ENCODE assay signal across 8 mouse cellular contexts in genomic region chr14:20792243-20792921, GRCm38 (mm10). TPM values are rescaled to one million over a fixed set of nuclear protein-coding genes. Genes with fewer than 3 reads are reported as not detected.
A peak's percentile ranks its signal among the peaks of the same experiment; 100 is the strongest.
DNase-seq lines count a peak whose midpoint lies in the region; ATAC-seq and TF ChIP-seq lines count a peak whose summit lies in the region.

No protein-coding gene starts in this region.

- peaks cover 18% of the 10 kb centered on the region for H3K4me1 ChIP-seq in neural tube, embryonic 11.5 days (ENCODE audit: control insufficient read depth, insufficient read depth, low read length)
- H3K4me1 ChIP-seq in intestine, embryonic 16.5 days (ENCODE audit: control insufficient read depth, insufficient read depth, low read length) = peaks cover 27% of the 10 kb centered on the region
- H3K4me1 ChIP-seq in olfactory bulb, adult 2 months (ENCODE audit: control insufficient read depth, insufficient read depth, low read length) = peaks cover 46% of the 10 kb centered on the region

- 70% methylated on average over 8 of the region's 8 CpGs for WGBS in neural tube, embryonic 11.5 days
- 69% methylated on average over 8 of the region's 8 CpGs for whole genome bisulfite sequencing in intestine, embryonic 16.5 days
- 51% methylated on average over 8 of the region's 8 CpGs for WGBS in olfactory bulb, adult 2 months

- TF ChIP-seq POLR2A in olfactory bulb, adult 2 months (IDR thresholded peaks at IDR 0.05; ENCODE audit: insufficient read depth, low read depth, low read length) = no peak

- no peak for ATAC-seq in neural tube, embryonic 11.5 days (ENCODE audit: insufficient read depth, low FRiP score, low TSS enrichment)
- ATAC-seq in intestine, embryonic 16.5 days = no peak

- peak overlapping the region; percentile 92 for H3K4me3 ChIP-seq in neural tube, embryonic 11.5 days (ENCODE audit: low read depth, low read length)
- H3K4me3 ChIP-seq in intestine, embryonic 16.5 days (ENCODE audit: low read length) = peak overlapping the region; percentile 79
- peak overlapping the region; percentile 99 for H3K4me3 ChIP-seq in olfactory bulb, adult 2 months (ENCODE audit: insufficient read depth, low read depth, low read length)

- H3K36me3 ChIP-seq in neural tube, embryonic 11.5 days (ENCODE audit: control insufficient read depth, insufficient read depth, low read length) = peaks cover 15% of the 10 kb centered on the region
- peaks cover 13% of the 10 kb centered on the region; the same call in 1 of the 2 replicates for H3K36me3 ChIP-seq in intestine, embryonic 16.5 days (ENCODE audit: control insufficient read depth, insufficient read depth, low read length)

- no peak overlapping the region for H3K27ac ChIP-seq in neural tube, embryonic 11.5 days (ENCODE audit: low read depth, low read length)
- H3K27ac ChIP-seq in intestine, embryonic 16.5 days (ENCODE audit: low read length) = no peak overlapping the region
- H3K27ac ChIP-seq in olfactory bulb, adult 2 months (ENCODE audit: insufficient read depth, low read depth, low read length) = peak overlapping the region; percentile 58

- H3K27me3 ChIP-seq in neural tube, embryonic 11.5 days (ENCODE audit: control insufficient read depth, insufficient read depth, low read length) = no peaks in the 10 kb centered on the region
- no peaks in the 10 kb centered on the region for H3K27me3 ChIP-seq in intestine, embryonic 16.5 days (replicated peaks; ENCODE audit: control insufficient read depth, insufficient read depth, low read length)

- H3K4me2 ChIP-seq in neural tube, embryonic 11.5 days (ENCODE audit: low read depth) = peak overlapping the region; percentile 82
- H3K4me2 ChIP-seq in intestine, embryonic 16.5 days (ENCODE audit: low read depth, low read length) = peak overlapping the region; percentile 96

- H3K9ac ChIP-seq in neural tube, embryonic 11.5 days (ENCODE audit: low read length) = peak overlapping the region; percentile 81; the same call in 1 of the 2 replicates
- peak overlapping the region; percentile 84 for H3K9ac ChIP-seq in intestine, embryonic 16.5 days (ENCODE audit: low read depth, low read length)

- peak; percentile 7 for DNase-seq in embryo, embryonic 10 days (ENCODE audit: low spot score)
- no peak for DNase-seq in embryo, embryonic 10.5 days (ENCODE audit: low spot score)
- no peak for DNase-seq in neural tube, embryonic 11.5 days (ENCODE audit: low spot score)
- no peak for DNase-seq in neural tube, embryonic 10.5 days (ENCODE audit: extremely low spot score, low spot score)
- no peak for DNase-seq in urinary bladder, postnatal 10 days (ENCODE audit: low spot score)
- DNase-seq in layer of hippocampus, postnatal 14 days (ENCODE audit: low spot score in 2 of 2) = no peak

- no peak for TF ChIP-seq CTCF in olfactory bulb, adult 2 months (IDR thresholded peaks at IDR 0.05; ENCODE audit: insufficient read depth, low read depth, low read length)

- H3K9me3 ChIP-seq in neural tube, embryonic 11.5 days (ENCODE audit: control insufficient read depth, low read length) = no peaks in the 10 kb centered on the region
- no peaks in the 10 kb centered on the region for H3K9me3 ChIP-seq in intestine, embryonic 16.5 days (ENCODE audit: control insufficient read depth, low read length)

RNA-seq across cellular contexts. Expression of gene Camk2g, which starts 1.5 kb away (rescaled TPM):
- 54.0 and 56.5 TPM in 2 replicates for polyA plus RNA-seq in neural tube, embryonic 11.5 days (2014; fragmentation: Nextera tagmentation; extraction: Ambion mirVana)
- 33.6 and 35.8 TPM in 2 replicates for polyA plus RNA-seq in intestine, embryonic 16.5 days (2015; fragmentation: Nextera tagmentation; extraction: Ambion mirVana)
- 125 and 417 TPM in 2 replicates for polyA plus RNA-seq in olfactory bulb, adult 2 months (2012; ENCODE audit: insufficient read depth, insufficient read length, low replicate concordance, missing spikeins)
- 100 to 1,000 TPM; 186 to 188 TPM for total RNA-seq in layer of hippocampus, postnatal 14 days (2021)

RNA-seq across cellular contexts. Expression of gene Plau, which starts 44.1 kb away (rescaled TPM):
- polyA plus RNA-seq in neural tube, embryonic 11.5 days (2014; fragmentation: Nextera tagmentation; extraction: Ambion mirVana) = 0.30 and 0.62 TPM in 2 replicates
- 2.7 and 2.9 TPM in 2 replicates for polyA plus RNA-seq in intestine, embryonic 16.5 days (2015; fragmentation: Nextera tagmentation; extraction: Ambion mirVana)
- polyA plus RNA-seq in olfactory bulb, adult 2 months (2012; ENCODE audit: insufficient read depth, insufficient read length, low replicate concordance, missing spikeins) = not detected in 2 replicates
- total RNA-seq in layer of hippocampus, postnatal 14 days (2021) = 1 to 10 TPM; 3.7 to 4.6 TPM

RNA-seq across cellular contexts. Expression of gene Ndst2, which starts 58.0 kb away (rescaled TPM):
- 23.0 and 24.4 TPM in 2 replicates for polyA plus RNA-seq in neural tube, embryonic 11.5 days (2014; fragmentation: Nextera tagmentation; extraction: Ambion mirVana)
- polyA plus RNA-seq in intestine, embryonic 16.5 days (2015; fragmentation: Nextera tagmentation; extraction: Ambion mirVana) = 18.3 and 21.2 TPM in 2 replicates
- not detected in 2 replicates for polyA plus RNA-seq in olfactory bulb, adult 2 months (2012; ENCODE audit: insufficient read depth, insufficient read length, low replicate concordance, missing spikeins)
- total RNA-seq in layer of hippocampus, postnatal 14 days (2021) = 10 to 100 TPM; 14.3 to 18.1 TPM
